Mouse (Mus musculus) 3134 (cell line): Measurements from ENCODE around the gene Adcy9.
"Not testable (repeated sequence)": the region's sequence is repeated elsewhere in the genome, so short reads cannot be mapped to it uniquely, and the experiment has no call there.

ENCODE experiments used
- DNase-seq: peaks from one replicate; pipeline ENCODE4 v3.0.0-alpha.2; 2011; ENCODE audit warnings: low spot score; ENCODE audit not compliant: insufficient read length; ENCODE audit errors: extremely low read depth

Gene Adcy9

GRCm38 (mm10) chr16:4279601-4280000 lies 140.7 kb downstream of the Adcy9 start:
- DNase-seq, result no peak

GRCm38 (mm10) chr16:4276621-4277020 lies 143.7 kb downstream of the Adcy9 start:
- DNase-seq, result no peak

GRCm38 (mm10) chr16:4276151-4276550 lies 144.1 kb downstream of the Adcy9 start:
- peak; percentile 65 for DNase-seq

- DNase-seq, result peak; percentile 79
Observed at GRCm38 (mm10) chr16:4273702-4274476, 146.4 kb downstream of the Adcy9 start.

GRCm38 (mm10) chr16:4272254-4272653 lies 148.0 kb downstream of the Adcy9 start:
- peak; percentile 41 for DNase-seq

- DNase-seq, result peak; percentile 68
Observed at GRCm38 (mm10) chr16:4270911-4271310, 149.4 kb downstream of the Adcy9 start.

GRCm38 (mm10) chr16:4267857-4268666 lies 152.2 kb downstream of the Adcy9 start:
- peak; percentile 92 for DNase-seq

- no peak for DNase-seq
Observed at GRCm38 (mm10) chr16:4267453-4267852, 152.8 kb downstream of the Adcy9 start.

- no peak for DNase-seq
Observed at GRCm38 (mm10) chr16:4265351-4265750, 154.9 kb downstream of the Adcy9 start.

GRCm38 (mm10) chr16:4263486-4263885 lies 156.8 kb downstream of the Adcy9 start:
- no peak for DNase-seq

GRCm38 (mm10) chr16:4257546-4257945 lies 162.8 kb downstream of the Adcy9 start:
- no peak for DNase-seq

- no peak for DNase-seq
Observed at GRCm38 (mm10) chr16:4248791-4249190, 171.5 kb downstream of the Adcy9 start.

- DNase-seq, result not testable (repeated sequence)
Observed at GRCm38 (mm10) chr16:4245241-4245640, 175.1 kb downstream of the Adcy9 start.
